Mouse (Mus musculus): ENCODE measurements around the gene Khdc1a. TPM values are rescaled to one million over a fixed set of nuclear protein-coding genes. Genes with fewer than 3 reads are reported as not detected.

The Khdc1a gene
- polyA plus RNA-seq, 1 experiment, result not detected

- Histone ChIP-seq H3K27ac (ENCODE audit: insufficient read depth, low read depth, low read length) (no peak overlapping the region), H3K36me3 (ENCODE audit: control insufficient read depth, insufficient read depth, low read length) (no peaks in the 10 kb centered on the region), H3K4me1 (ENCODE audit: control insufficient read depth, insufficient read depth, insufficient read length, low read length) (no peaks in the 10 kb centered on the region), H3K27me3 (ENCODE audit: control insufficient read depth, insufficient read depth, low read length) (no peaks in the 10 kb centered on the region), H3K4me3 (ENCODE audit: low read depth, low read length) (no peak overlapping the region)
- WGBS, result 74% methylated on average over 6 of the region's 6 CpGs
- no peak for TF ChIP-seq CTCF (IDR thresholded peaks at IDR 0.05; ENCODE audit: extremely low read depth, insufficient read length, insufficient replicate concordance, low read depth, low read length)
- TF ChIP-seq POLR2A (IDR thresholded peaks at IDR 0.05; ENCODE audit: low read depth, low read length), result no peak
Measured at GRCm38 (mm10) chr1:21391138-21391671, 41.8 kb downstream of the Khdc1a start.

Other genes with a start within 250 kb of the Khdc1a start
- 1.1 and 2.2 TPM in 2 replicates for gene Tmem14a, start 131.1 kb upstream of the Khdc1a start, polyA plus RNA-seq (2012; rRNA removed)
- 1.1 and 2.4 TPM in 2 replicates for gene Gsta3, start 109.1 kb upstream of the Khdc1a start, polyA plus RNA-seq (2012; rRNA removed)
- not detected in 2 replicates for gene Khdc1c, start 18.7 kb downstream of the Khdc1a start, polyA plus RNA-seq (2012; rRNA removed)
- not detected in 2 replicates for gene Khdc1b, start 33.9 kb downstream of the Khdc1a start, polyA plus RNA-seq (2012; rRNA removed)